Mouse (Mus musculus): ENCODE data around the gene Coa5.

- TF ChIP-seq TBP (IDR thresholded peaks at IDR 0.05; ENCODE audit: low read depth, low read length), result no peak
- no peak for TF ChIP-seq ZMIZ1 (IDR thresholded peaks at IDR 0.05; ENCODE audit: low read depth, low read length)
- TF ChIP-seq JUND (IDR thresholded peaks at IDR 0.05; ENCODE audit: low read depth, low read length), result no peak
- no peak for TF ChIP-seq CTCF (IDR thresholded peaks at IDR 0.05 in 2 of 3, conservative IDR thresholded peaks at IDR 0.05 in 1 of 3; ENCODE audit: control insufficient read depth in 1 of 3, insufficient read depth in 1 of 3, low read depth in 2 of 3, low read length in 3 of 3, poor library complexity in 1 of 3, severe bottlenecking in 1 of 3)
- no peak for TF ChIP-seq EP300 (IDR thresholded peaks at IDR 0.05; ENCODE audit: low read depth in 1 of 2, low read length in 2 of 2)
Measured at GRCm38 (mm10) chr1:37398961-37399360, 30.9 kb downstream of the Coa5 start.

Data from MEL (cell line).